Mouse (Mus musculus) brain, adult 2 months (tissue): ENCODE measurements around the gene Ccdc115.
A peak's percentile ranks its signal among the peaks of the same experiment; 100 is the strongest.

ENCODE experiments used
- DNase-seq: peaks from one replicate; pipeline ENCODE4 v3.0.0; 2011; ENCODE audit warnings: low read depth, low spot score

Gene Ccdc115

DNA sequence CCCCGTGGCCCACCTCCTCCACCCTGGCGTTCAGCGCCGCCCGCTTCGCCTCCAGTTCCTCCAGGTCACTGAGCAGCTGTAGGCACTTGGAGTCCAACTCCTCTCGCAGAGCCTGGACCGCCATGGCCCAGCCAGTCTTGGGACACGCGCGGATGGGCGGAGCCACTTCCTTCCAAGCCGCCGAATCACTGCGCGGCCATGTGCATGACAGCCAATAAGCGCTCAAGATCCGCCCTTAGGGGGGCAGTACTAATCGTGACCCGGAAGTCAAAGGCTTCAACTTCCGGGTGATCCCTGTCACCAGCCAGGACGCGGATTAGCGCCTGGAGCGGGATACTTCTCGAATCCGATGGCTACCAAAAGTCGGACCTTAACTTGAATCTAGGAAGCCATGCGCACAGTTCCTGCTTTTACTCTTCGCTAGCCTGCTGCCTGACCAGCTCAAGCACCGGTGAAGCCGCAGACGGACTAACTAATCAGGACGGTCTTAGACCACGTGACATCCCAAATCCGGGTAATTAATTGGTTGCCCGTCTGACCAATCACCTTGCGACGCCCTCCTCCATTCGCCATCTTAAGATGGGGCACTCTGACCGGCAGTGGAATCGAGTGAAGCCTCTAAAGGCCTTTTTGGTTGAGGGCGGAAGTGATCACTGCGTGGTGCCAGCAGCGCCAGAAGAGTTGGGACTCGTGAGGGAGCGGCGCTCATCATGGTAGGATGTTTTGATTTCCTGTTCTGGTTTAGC, at the start of gene Ccdc115, which contains the start of gene Imp4:
Gene Ccdc115, minus strand, starts transcription at position 458 of the 746 bp plus-strand sequence.
Gene Imp4, plus strand, starts transcription at position 637 of the 746 bp plus-strand sequence.
- peak; percentile 100 for DNase-seq

- no peak for DNase-seq
Observed at GRCm38 (mm10) chr1:34487383-34487782, 47.9 kb upstream of the Ccdc115 start.

- DNase-seq, result peak; percentile 92
Observed at GRCm38 (mm10) chr1:34485461-34486188, 46.2 kb upstream of the Ccdc115 start.

DNA sequence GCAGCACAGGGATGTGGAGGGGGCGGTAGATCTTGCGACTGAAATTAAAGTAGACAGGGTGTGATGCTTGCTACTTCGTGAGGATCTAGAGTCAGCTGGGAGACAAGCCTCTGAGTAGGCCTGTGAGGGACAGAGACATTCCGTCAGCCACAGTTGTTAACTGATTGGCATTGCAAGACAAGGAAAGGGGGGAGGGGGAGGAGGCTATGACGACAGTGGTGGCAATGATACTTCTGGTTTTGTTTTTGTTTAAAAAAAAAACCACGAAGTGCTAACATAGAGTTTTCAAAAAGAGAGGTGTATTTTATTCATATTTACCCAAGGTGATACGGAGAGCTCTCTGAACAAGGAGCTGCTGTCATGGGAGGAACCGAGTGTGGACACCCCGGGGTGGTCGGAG, 45.0 kb upstream of the Ccdc115 start:
- peak; percentile 31 for DNase-seq

GRCm38 (mm10) chr1:34481920-34482669, 42.6 kb upstream of the Ccdc115 start:
- DNase-seq, result no peak

DNA sequence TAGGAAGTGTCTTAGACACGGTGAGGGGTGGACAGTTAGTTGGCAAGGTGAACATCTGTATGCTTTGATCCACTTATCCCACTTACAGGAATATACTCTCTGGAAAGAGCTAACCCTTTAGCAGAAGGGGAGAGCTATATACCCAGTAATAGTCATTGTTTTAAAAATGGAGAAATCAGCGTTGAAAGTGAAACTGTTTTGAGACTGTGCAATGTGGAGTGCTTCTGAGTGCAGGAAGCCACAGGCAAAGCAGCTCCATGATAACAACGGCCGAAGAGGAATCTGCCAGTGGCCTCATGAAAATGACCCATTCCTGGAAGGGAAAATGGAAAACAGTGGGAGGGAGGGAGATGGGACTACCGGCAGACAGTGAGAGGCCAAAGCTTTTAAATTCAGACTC, 41.3 kb upstream of the Ccdc115 start:
- no peak for DNase-seq

DNA sequence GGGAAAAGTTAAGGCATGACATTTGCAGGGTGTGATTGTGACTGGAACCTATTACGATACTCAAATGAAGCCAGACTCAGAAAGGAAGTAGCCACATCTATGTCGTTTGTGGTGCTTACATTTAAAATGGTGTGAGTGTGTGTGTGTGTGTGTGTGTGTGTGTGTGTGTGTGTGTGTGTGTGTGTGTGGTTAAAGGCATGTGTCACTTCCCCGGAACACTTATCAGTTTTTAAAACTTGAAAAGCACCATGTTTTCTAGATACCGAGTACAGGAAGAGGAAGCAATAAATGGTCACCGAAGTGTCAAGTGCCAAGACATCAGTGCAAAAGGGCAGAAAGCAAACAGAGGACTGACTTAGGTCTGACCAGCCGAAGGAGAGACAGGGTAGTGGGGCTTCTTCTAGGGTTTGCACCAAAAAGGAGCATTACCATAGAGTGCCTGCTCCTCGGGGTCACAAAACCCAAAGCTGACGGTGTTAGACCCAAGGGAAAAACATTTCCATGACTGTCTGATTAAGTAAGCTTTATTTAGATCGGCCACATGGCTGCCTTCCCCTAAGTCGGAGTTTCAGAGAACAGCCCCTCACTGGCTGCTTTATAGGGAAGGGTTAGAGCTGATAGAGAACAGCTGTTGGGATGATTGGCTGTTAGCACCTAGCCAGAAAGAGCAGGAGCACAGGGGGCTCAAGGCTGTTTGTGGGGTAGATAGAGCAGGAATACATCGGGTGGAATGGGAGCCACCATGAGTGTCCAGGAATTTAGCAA, 39.6 kb upstream of the Ccdc115 start:
- DNase-seq, result no peak

DNA sequence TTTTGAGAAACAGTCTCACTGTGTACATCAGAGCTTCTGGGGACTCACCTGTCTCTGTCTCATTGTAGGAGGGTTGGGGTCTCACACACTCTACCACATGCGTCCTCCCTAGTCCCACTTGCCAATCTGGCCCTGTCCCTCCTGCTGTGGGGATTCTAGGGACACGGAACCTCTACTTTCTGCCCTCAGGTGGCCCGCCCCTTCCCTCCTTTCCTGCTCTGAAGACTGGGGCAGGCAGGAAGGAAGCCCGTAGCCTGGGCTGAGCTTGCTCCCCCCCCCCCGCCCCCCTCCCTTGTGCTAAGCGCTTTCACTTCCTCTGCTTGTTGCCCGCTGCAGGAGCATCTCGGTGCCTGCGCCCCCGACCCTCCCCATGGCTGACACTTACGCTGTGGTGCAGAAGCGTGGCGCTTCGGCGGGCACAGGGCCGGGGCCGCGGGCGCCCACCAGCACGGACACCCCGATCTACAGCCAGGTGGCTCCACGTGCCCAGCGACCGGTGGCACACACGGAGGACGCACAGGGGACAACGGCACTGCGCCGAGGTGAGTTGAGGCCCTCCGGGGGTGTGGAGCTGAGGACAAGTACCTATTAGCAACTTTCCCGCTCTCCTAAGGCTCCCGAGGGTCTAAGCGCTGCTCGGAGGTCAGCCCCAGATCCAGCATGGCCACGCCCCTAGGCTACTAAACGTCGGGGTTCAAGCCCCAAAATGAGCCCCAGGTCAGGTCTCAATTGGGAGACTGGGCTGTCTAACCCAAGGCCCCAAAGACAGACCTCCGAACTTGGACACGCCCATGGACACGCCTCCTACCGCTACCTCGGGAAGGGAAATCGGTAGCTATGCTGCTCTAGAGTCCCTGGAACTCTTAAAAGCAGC, 33.2 kb upstream of the Ccdc115 start:
- peak; percentile 22 for DNase-seq

DNA sequence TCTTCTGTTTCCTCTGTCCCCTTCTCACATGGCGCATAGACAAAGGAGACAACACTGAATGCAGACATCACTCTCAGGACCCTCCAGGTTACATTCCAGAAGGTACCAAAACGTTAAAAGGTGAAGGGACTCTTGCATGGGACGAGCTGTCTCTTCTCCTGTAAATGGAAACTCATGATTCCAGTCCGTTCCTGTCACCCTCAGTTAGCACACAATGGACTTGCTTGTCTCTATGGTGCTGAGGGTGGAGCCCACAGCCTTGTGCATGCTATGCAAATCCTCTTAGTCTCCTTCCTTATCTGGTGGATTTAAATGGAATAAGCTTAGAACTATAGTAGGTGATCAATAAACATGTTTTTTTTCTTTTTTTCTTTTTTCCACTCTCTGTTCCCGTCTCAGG, 30.3 kb upstream of the Ccdc115 start:
- DNase-seq, result no peak

DNA sequence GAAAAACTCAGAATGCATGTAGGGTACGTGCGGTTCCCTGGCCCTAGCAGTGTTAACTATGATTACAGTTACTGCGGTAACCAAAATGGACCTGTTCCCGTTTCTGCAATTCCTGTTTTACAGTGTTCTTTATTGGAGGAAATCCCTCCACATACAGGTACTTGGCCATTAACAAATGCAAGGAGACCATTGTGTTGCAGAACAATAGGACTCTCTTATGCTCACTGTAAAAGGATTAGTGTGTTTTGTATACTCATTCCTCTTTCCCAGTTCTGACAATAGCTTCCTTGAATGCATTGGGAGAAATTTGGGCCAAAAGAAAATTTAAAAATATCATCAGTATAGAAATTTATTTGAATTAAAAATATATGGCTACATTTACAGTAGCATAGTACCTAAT, 29.0 kb upstream of the Ccdc115 start:
- DNase-seq, result no peak

- DNase-seq, result no peak
Observed at GRCm38 (mm10) chr1:34468051-34468450, 28.6 kb upstream of the Ccdc115 start.

DNA sequence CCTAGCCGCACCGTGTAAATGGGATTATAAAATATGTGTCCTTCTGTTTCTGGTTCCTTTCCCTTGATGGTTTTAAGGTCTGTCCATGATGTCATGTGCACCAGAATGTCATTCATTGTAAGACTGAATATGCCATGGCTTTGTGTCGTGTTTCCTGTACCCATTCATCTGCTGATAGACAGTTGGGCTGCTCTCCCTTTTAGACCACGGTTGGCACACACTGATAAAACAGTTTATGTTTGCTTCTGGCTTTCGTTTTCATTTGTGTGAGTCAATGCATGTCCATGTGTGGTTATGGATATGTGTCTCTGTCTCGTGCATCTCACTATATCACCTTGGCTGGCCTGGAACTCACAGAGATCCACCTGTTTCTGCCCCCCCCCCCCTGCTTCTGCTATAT, 26.0 kb upstream of the Ccdc115 start:
- DNase-seq, result no peak

GRCm38 (mm10) chr1:34464310-34464817, 24.9 kb upstream of the Ccdc115 start:
- DNase-seq, result no peak

- peak; percentile 84 for DNase-seq
Observed at GRCm38 (mm10) chr1:34462766-34463165, 23.3 kb upstream of the Ccdc115 start.

DNA sequence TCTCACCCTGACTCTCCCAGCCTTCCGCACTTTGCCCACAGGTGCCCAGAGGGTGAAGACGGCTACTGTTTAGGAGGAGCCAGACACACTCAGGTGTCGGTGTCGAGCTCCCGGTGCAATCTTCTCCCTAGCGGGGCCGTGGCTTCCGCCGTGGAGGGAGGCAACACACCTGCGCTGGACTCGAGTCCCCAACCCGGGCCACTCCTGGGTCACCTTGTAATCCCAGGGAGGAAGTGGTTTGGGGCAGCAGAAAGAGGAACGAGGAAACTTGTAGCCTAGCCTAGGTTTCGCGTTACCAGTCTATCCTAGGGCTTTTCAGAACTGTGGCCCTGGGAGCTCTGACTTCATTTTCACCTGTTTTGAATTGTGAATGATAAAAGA, 20.6 kb upstream of the Ccdc115 start:
- no peak for DNase-seq

DNA sequence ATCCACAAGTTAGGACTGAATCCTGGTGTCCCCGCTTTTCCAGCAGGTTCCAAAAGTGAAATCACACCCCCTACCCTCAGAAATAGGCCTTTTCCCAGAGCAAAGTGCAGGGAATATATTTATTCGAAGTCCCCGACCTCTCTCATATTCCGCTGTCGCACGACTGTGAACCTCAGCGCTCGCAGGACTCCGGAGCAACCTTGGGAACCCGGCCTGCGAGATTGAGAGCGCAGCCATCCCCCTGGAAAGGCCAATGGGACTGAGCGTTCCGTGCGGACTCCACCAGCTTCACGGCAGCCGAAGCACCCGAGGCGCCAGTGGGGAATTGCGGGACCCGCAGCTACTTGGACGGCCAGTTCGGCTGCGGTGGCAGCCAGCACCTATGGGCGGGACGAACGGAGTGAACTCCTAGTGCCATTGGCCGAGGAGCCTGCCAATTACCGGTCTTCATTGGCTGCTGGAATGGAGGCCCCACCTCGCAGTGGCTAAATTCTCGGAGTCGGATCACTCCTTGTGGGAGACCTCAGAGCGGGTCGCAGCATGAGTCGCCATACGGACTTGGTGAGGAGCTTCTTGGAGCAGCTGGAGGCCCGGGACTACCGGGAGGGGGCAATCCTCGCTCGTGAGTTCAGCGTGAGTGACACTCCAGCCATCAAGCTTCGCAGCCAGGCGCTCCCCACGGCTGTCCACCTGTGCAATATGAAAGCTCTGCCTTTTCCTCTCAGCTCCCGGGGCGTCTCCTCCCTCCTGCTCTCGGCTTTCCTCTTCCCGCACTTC, 20.0 kb upstream of the Ccdc115 start, which contains the start of gene Ptpn18:
Gene Ptpn18, plus strand, starts transcription at position 479 of the 777 bp plus-strand sequence.
- DNase-seq, result peak; percentile 93

DNA sequence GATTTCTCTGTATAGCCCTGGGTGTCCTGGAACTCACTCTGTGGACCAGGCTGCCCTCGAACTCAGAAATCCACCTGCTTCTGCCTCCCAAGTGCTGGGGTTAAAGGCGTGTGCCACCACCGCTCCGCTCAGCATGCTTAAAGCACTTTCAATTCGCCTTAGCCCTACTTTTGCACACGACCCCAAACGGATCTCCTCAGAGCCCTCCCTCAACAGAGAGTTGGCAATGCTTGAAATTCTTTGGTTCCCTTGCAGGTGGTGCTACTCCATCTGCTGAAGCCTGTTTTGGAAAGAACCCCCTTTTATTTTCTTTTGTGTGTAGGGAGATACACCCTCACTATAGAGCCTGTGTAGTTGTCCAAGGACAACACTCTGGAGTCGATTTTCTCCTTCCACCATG, 19.0 kb upstream of the Ccdc115 start:
- DNase-seq, result no peak

GRCm38 (mm10) chr1:34443124-34443523, 3.7 kb upstream of the Ccdc115 start:
- DNase-seq, result no peak

- no peak for DNase-seq
Observed at GRCm38 (mm10) chr1:34439961-34440630, 624 bp upstream of the Ccdc115 start.
